Mouse (Mus musculus): ENCODE results near the gene Rab3a. TPM values are rescaled to one million over a fixed set of nuclear protein-coding genes. Genes with fewer than 3 reads are reported as not detected.

The Rab3a gene
- polyA plus RNA-seq, 1 experiment from 2014 or later: 3.7 TPM

- peaks cover 34% of the 10 kb centered on the region for H3K79me2 ChIP-seq (ENCODE audit: inconsistent target)
- no peak overlapping the region for H3K27ac ChIP-seq
- H3K36me3 ChIP-seq (ENCODE audit: inconsistent target): peaks cover 68% of the 10 kb centered on the region
- H3K4me3 ChIP-seq (ENCODE audit: inconsistent target): no peak overlapping the region
- 94% methylated on average over 28 of the region's 30 CpGs for WGBS (ENCODE audit: missing documents)
These were observed 33.6 kb downstream of the Rab3a start for GRCm38 (mm10) chr8:70787941-70788667.

- Histone ChIP-seq H3K36me3 (ENCODE audit: inconsistent target) (peaks cover 59% of the 10 kb centered on the region), H3K27ac (no peak overlapping the region), H3K79me2 (ENCODE audit: inconsistent target) (peaks cover 36% of the 10 kb centered on the region), H3K4me3 (ENCODE audit: inconsistent target) (no peak overlapping the region)
- WGBS (ENCODE audit: missing documents): 98% methylated on average over 10 of the region's 10 CpGs
These were observed 34.6 kb downstream of the Rab3a start for GRCm38 (mm10) chr8:70789046-70789445.

- peaks cover 51% of the 10 kb centered on the region for H3K79me2 ChIP-seq (ENCODE audit: inconsistent target)
- 24% methylated on average over 7 of the region's 8 CpGs for WGBS (ENCODE audit: missing documents)
- H3K4me3 ChIP-seq (ENCODE audit: inconsistent target): peak overlapping the region; percentile 82
- H3K27ac ChIP-seq: peak overlapping the region; percentile 79
- peaks cover 41% of the 10 kb centered on the region for H3K36me3 ChIP-seq (ENCODE audit: inconsistent target)
These were observed 36.4 kb downstream of the Rab3a start for GRCm38 (mm10) chr8:70790846-70791245.

- Histone ChIP-seq H3K27ac (peak overlapping the region; percentile 79), H3K4me3 (ENCODE audit: inconsistent target) (peak overlapping the region; percentile 82), H3K36me3 (ENCODE audit: inconsistent target) (peaks cover 36% of the 10 kb centered on the region), H3K79me2 (ENCODE audit: inconsistent target) (peaks cover 54% of the 10 kb centered on the region)
- WGBS (ENCODE audit: missing documents): 0% methylated on average over 7 of the region's 7 CpGs
These were observed 36.8 kb downstream of the Rab3a start for GRCm38 (mm10) chr8:70791294-70791701.

- H3K36me3 ChIP-seq (ENCODE audit: inconsistent target): peaks cover 28% of the 10 kb centered on the region
These were observed 37.7 kb downstream of the Rab3a start for GRCm38 (mm10) chr8:70791975-70792691.

GRCm38 (mm10) chr8:70792700-70793099 is 38.2 kb downstream of the Rab3a start:
- Histone ChIP-seq H3K27ac (no peak overlapping the region), H3K79me2 (ENCODE audit: inconsistent target) (peaks cover 54% of the 10 kb centered on the region), H3K36me3 (ENCODE audit: inconsistent target) (peaks cover 23% of the 10 kb centered on the region), H3K4me3 (ENCODE audit: inconsistent target) (no peak overlapping the region; the same call in 1 of the 2 replicates)
- 4% methylated on average over 20 of the region's 20 CpGs for WGBS (ENCODE audit: missing documents)

More at GRCm38 (mm10) chr8:70791975-70792691, 37.7 kb downstream of the Rab3a start:
- 2% methylated on average over 57 of the region's 58 CpGs for WGBS (ENCODE audit: missing documents)
- peak overlapping the region; percentile 82 for H3K4me3 ChIP-seq (ENCODE audit: inconsistent target)
- H3K79me2 ChIP-seq (ENCODE audit: inconsistent target): peaks cover 54% of the 10 kb centered on the region
- H3K27ac ChIP-seq: peak overlapping the region; percentile 79

GRCm38 (mm10) chr8:70794215-70794614 is 39.7 kb downstream of the Rab3a start:
- Histone ChIP-seq H3K4me3 (ENCODE audit: inconsistent target) (no peak overlapping the region), H3K27ac (no peak overlapping the region), H3K79me2 (ENCODE audit: inconsistent target) (peaks cover 48% of the 10 kb centered on the region), H3K36me3 (ENCODE audit: inconsistent target) (peaks cover 9% of the 10 kb centered on the region)
- WGBS (ENCODE audit: missing documents): 86% methylated on average over 2 of the region's 2 CpGs

GRCm38 (mm10) chr8:70795370-70795769 is 40.9 kb downstream of the Rab3a start:
- WGBS (ENCODE audit: missing documents): 100% methylated on average over 1 of the region's 2 CpGs
- Histone ChIP-seq H3K79me2 (ENCODE audit: inconsistent target) (peaks cover 42% of the 10 kb centered on the region), H3K4me3 (ENCODE audit: inconsistent target) (no peak overlapping the region), H3K27ac (no peak overlapping the region), H3K36me3 (ENCODE audit: inconsistent target) (no peaks in the 10 kb centered on the region)

- H3K79me2 ChIP-seq (ENCODE audit: inconsistent target): peaks cover 40% of the 10 kb centered on the region
- no peak overlapping the region for H3K27ac ChIP-seq
- H3K36me3 ChIP-seq (ENCODE audit: inconsistent target): no peaks in the 10 kb centered on the region
- H3K4me3 ChIP-seq (ENCODE audit: inconsistent target): no peak overlapping the region
- WGBS (ENCODE audit: missing documents): 19% methylated on average over 44 of the region's 54 CpGs
These were observed 42.1 kb downstream of the Rab3a start for GRCm38 (mm10) chr8:70796403-70797080.

- H3K4me3 ChIP-seq (ENCODE audit: inconsistent target): peak overlapping the region; percentile 32
- peak overlapping the region; percentile 27; the same call in 1 of the 2 replicates for H3K27ac ChIP-seq
- peaks cover 44% of the 10 kb centered on the region for H3K79me2 ChIP-seq (ENCODE audit: inconsistent target)
- no peaks in the 10 kb centered on the region for H3K36me3 ChIP-seq (ENCODE audit: inconsistent target)
- 4% methylated on average over 54 of the region's 57 CpGs for WGBS (ENCODE audit: missing documents)
These were observed 42.9 kb downstream of the Rab3a start for GRCm38 (mm10) chr8:70797081-70798070.

GRCm38 (mm10) chr8:70798281-70798680 is 43.8 kb downstream of the Rab3a start:
- no peak overlapping the region for H3K4me3 ChIP-seq (ENCODE audit: inconsistent target)
- no peaks in the 10 kb centered on the region for H3K36me3 ChIP-seq (ENCODE audit: inconsistent target)
- WGBS (ENCODE audit: missing documents): 55% methylated on average over 15 of the region's 15 CpGs
- H3K79me2 ChIP-seq (ENCODE audit: inconsistent target): peaks cover 53% of the 10 kb centered on the region
- H3K27ac ChIP-seq: no peak overlapping the region

- 61% methylated on average over 10 of the region's 10 CpGs for WGBS (ENCODE audit: missing documents)
- H3K36me3 ChIP-seq (ENCODE audit: inconsistent target): no peaks in the 10 kb centered on the region
- H3K4me3 ChIP-seq (ENCODE audit: inconsistent target): no peak overlapping the region
- peaks cover 49% of the 10 kb centered on the region for H3K79me2 ChIP-seq (ENCODE audit: inconsistent target)
- peak overlapping the region; percentile 15; the same call in 1 of the 2 replicates for H3K27ac ChIP-seq
These were observed 46.2 kb downstream of the Rab3a start for GRCm38 (mm10) chr8:70800648-70801047.

GRCm38 (mm10) chr8:70801156-70801555 is 46.7 kb downstream of the Rab3a start:
- Histone ChIP-seq H3K4me3 (ENCODE audit: inconsistent target) (no peak overlapping the region), H3K79me2 (ENCODE audit: inconsistent target) (peaks cover 45% of the 10 kb centered on the region), H3K36me3 (ENCODE audit: inconsistent target) (no peaks in the 10 kb centered on the region), H3K27ac (peak overlapping the region; percentile 15; the same call in 1 of the 2 replicates)
- WGBS (ENCODE audit: missing documents): 16% methylated on average over 11 of the region's 15 CpGs

- Histone ChIP-seq H3K4me3 (ENCODE audit: inconsistent target) (no peak overlapping the region), H3K36me3 (ENCODE audit: inconsistent target) (no peaks in the 10 kb centered on the region), H3K79me2 (ENCODE audit: inconsistent target) (peaks cover 45% of the 10 kb centered on the region), H3K27ac (no peak overlapping the region)
- WGBS (ENCODE audit: missing documents): 90% methylated on average over 1 of the region's 1 CpGs
These were observed 47.4 kb downstream of the Rab3a start for GRCm38 (mm10) chr8:70801830-70802229.

All from macrophage (primary cell).